Comparison of ENCODE assay signal across 9 mouse cellular contexts in genomic region chr1:87447183-87448104, GRCm38 (mm10). TPM values are rescaled to one million over a fixed set of nuclear protein-coding genes. Genes with fewer than 3 reads are reported as not detected.
DNase-seq lines count a peak whose midpoint lies in the region; ATAC-seq and TF ChIP-seq lines count a peak whose summit lies in the region.
"Had no signal": no experiment of that assay in that cellular context is flagged by ENCODE, and none has a peak within 500 bp of the region (broad histone marks: within the 10 kb centered on the region; RNA-seq: fewer than 3 reads in every experiment).

No protein-coding gene starts in this region.

- peaks cover 78% of the 10 kb centered on the region for H3K36me3 ChIP-seq in embryonic facial prominence, embryonic 10.5 days (replicated peaks)
- peaks cover 53% of the 10 kb centered on the region for H3K36me3 ChIP-seq in hindbrain, postnatal 0 days (ENCODE audit: insufficient read depth, low read length)
- peaks cover 80% of the 10 kb centered on the region for H3K36me3 ChIP-seq in limb, embryonic 14.5 days (ENCODE audit: control insufficient read depth, insufficient read depth, low read length)

- peak; percentile 74 for TF ChIP-seq CTCF in bone marrow, adult 2 months (IDR thresholded peaks at IDR 0.05; ENCODE audit: control insufficient read depth, insufficient read depth, low read length)
- TF ChIP-seq CTCF in hindbrain, postnatal 0 days (IDR thresholded peaks at IDR 0.05; ENCODE audit: low read depth), result peak; percentile 85
- peak; percentile 40; the same call in 1 of the 2 replicates for TF ChIP-seq CTCF in olfactory bulb, adult 2 months (IDR thresholded peaks at IDR 0.05; ENCODE audit: insufficient read depth, low read depth, low read length)

- H3K27me3 ChIP-seq in embryonic facial prominence, embryonic 10.5 days (replicated peaks; ENCODE audit: low read depth, poor library complexity, severe bottlenecking), result no peaks in the 10 kb centered on the region
- no peaks in the 10 kb centered on the region for H3K27me3 ChIP-seq in hindbrain, postnatal 0 days (ENCODE audit: insufficient read depth, low read length)
- no peaks in the 10 kb centered on the region for H3K27me3 ChIP-seq in limb, embryonic 14.5 days (ENCODE audit: control insufficient read depth, insufficient read depth, low read length)

- H3K9me3 ChIP-seq in embryonic facial prominence, embryonic 10.5 days, result no peaks in the 10 kb centered on the region
- no peaks in the 10 kb centered on the region for H3K9me3 ChIP-seq in hindbrain, postnatal 0 days (ENCODE audit: low read length)
- no peaks in the 10 kb centered on the region for H3K9me3 ChIP-seq in limb, embryonic 14.5 days (ENCODE audit: control insufficient read depth, low read length)

- no peak overlapping the region; the same call in 1 of the 2 replicates for H3K27ac ChIP-seq in bone marrow, adult 2 months (ENCODE audit: control insufficient read depth, insufficient read depth, low read depth, low read length, poor library complexity)
- H3K27ac ChIP-seq in embryonic facial prominence, embryonic 10.5 days (replicated peaks), result no peak overlapping the region
- no peak overlapping the region for H3K27ac ChIP-seq in hindbrain, postnatal 0 days
- no peak overlapping the region for H3K27ac ChIP-seq in limb, embryonic 14.5 days (replicated peaks; ENCODE audit: low read depth, low read length)
- H3K27ac ChIP-seq in olfactory bulb, adult 2 months (ENCODE audit: insufficient read depth, low read depth, low read length), result no peak overlapping the region

- peak; percentile 58 for DNase-seq in urinary bladder, postnatal 14 days (ENCODE audit: low spot score)
- DNase-seq in urinary bladder, postnatal 10 days (ENCODE audit: low spot score), result no peak
- DNase-seq in embryonic facial prominence, embryonic 10.5 days (ENCODE audit: low spot score), result peak; percentile 66
- DNase-seq in hindbrain, postnatal 0 days (ENCODE audit: low spot score), result peak; percentile 79
- DNase-seq in limb, embryonic 14.5 days (ENCODE audit: low spot score), result peak; percentile 84
- peak; percentile 49 to 50 for DNase-seq in thymus, postnatal 36 days

- no peak overlapping the region for H3K4me3 ChIP-seq in bone marrow, adult 2 months (replicated peaks; ENCODE audit: control insufficient read depth, low read depth, low read length)
- H3K4me3 ChIP-seq in embryonic facial prominence, embryonic 10.5 days, result no peak overlapping the region
- H3K4me3 ChIP-seq in hindbrain, postnatal 0 days (ENCODE audit: low read length), result no peak overlapping the region
- H3K4me3 ChIP-seq in limb, embryonic 14.5 days (replicated peaks; ENCODE audit: low read length), result no peak overlapping the region
- H3K4me3 ChIP-seq in olfactory bulb, adult 2 months (ENCODE audit: insufficient read depth, low read depth, low read length), result no peak overlapping the region

- no peak for TF ChIP-seq POLR2A in bone marrow, adult 2 months (IDR thresholded peaks at IDR 0.05; ENCODE audit: borderline replicate concordance, control insufficient read depth, low read depth, low read length)
- TF ChIP-seq POLR2A in limb, embryonic 14.5 days (IDR thresholded peaks at IDR 0.05; ENCODE audit: borderline replicate concordance, extremely low read depth, insufficient read depth, insufficient read length), result no peak
- TF ChIP-seq POLR2A in olfactory bulb, adult 2 months (IDR thresholded peaks at IDR 0.05; ENCODE audit: insufficient read depth, low read depth, low read length), result no peak

- WGBS in bone marrow, adult 2 months, result 40% methylated on average over 5 of the region's 5 CpGs
- 40% methylated on average over 5 of the region's 5 CpGs for WGBS in embryonic facial prominence, embryonic 10.5 days
- 32% methylated on average over 5 of the region's 5 CpGs for WGBS in hindbrain, postnatal 0 days
- WGBS in limb, embryonic 14.5 days, result 30% methylated on average over 5 of the region's 5 CpGs
- WGBS in olfactory bulb, adult 2 months, result 38% methylated on average over 5 of the region's 5 CpGs

- no peak overlapping the region for H3K4me2 ChIP-seq in hindbrain, postnatal 0 days (ENCODE audit: low read depth, low read length)
- H3K4me2 ChIP-seq in limb, embryonic 14.5 days (replicated peaks; ENCODE audit: low read depth, low read length, severe bottlenecking), result no peak overlapping the region

- H3K9ac ChIP-seq in hindbrain, postnatal 0 days (replicated peaks; ENCODE audit: low read length), result no peak overlapping the region
- no peak overlapping the region for H3K9ac ChIP-seq in limb, embryonic 14.5 days (ENCODE audit: low read depth, low read length, severe bottlenecking)

- peak; percentile 66; the same call in 1 of the 2 replicates for ATAC-seq in hindbrain, postnatal 0 days
- no peak for ATAC-seq in limb, embryonic 14.5 days (ENCODE audit: low FRiP score, low read depth)

- H3K4me1 ChIP-seq in bone marrow, adult 2 months (ENCODE audit: control insufficient read depth, insufficient read depth, low read length), result no peaks in the 10 kb centered on the region
- H3K4me1 ChIP-seq in embryonic facial prominence, embryonic 10.5 days, result no peaks in the 10 kb centered on the region
- H3K4me1 ChIP-seq in hindbrain, postnatal 0 days (ENCODE audit: insufficient read depth, low read length), result no peaks in the 10 kb centered on the region
- no peaks in the 10 kb centered on the region for H3K4me1 ChIP-seq in limb, embryonic 14.5 days (ENCODE audit: control insufficient read depth, insufficient read depth, low read length)
- H3K4me1 ChIP-seq in olfactory bulb, adult 2 months (ENCODE audit: control insufficient read depth, insufficient read depth, low read length), result no peaks in the 10 kb centered on the region

RNA-seq across cellular contexts. Expression of gene Snorc, which starts 22.6 kb away (rescaled TPM):
- polyA plus RNA-seq in bone marrow, adult 2 months (2011; ENCODE audit: insufficient read depth, insufficient read length, low replicate concordance, missing spikeins), result not detected in 2 replicates
- polyA plus RNA-seq in embryonic facial prominence, embryonic 10.5 days (2016; fragmentation: Nextera tagmentation; extraction: Ambion mirVana), result not detected in 2 replicates
- total RNA-seq in hindbrain, postnatal 0 days (2014; rRNA removed), result not detected in 2 replicates
- polyA plus RNA-seq in hindbrain, postnatal 0 days (2015; fragmentation: Nextera tagmentation; extraction: Ambion mirVana), result 1.5 and 2.0 TPM in 2 replicates
- 204 and 319 TPM in 2 replicates for polyA plus RNA-seq in limb, embryonic 14.5 days (2012; rRNA removed)
- polyA plus RNA-seq in limb, embryonic 14.5 days (2014; fragmentation: Nextera tagmentation; extraction: Ambion mirVana), result 53.9 and 69.9 TPM in 2 replicates
- polyA plus RNA-seq in olfactory bulb, adult 2 months (2012; ENCODE audit: insufficient read depth, insufficient read length, low replicate concordance, missing spikeins), result not detected in 2 replicates
- polyA plus RNA-seq: heart, embryonic 14.5 days had no signal

RNA-seq across cellular contexts. Expression of gene Kcnj13, which starts 52.9 kb away (rescaled TPM):
- not detected in 2 replicates for polyA plus RNA-seq in bone marrow, adult 2 months (2011; ENCODE audit: insufficient read depth, insufficient read length, low replicate concordance, missing spikeins)
- polyA plus RNA-seq in embryonic facial prominence, embryonic 10.5 days (2016; fragmentation: Nextera tagmentation; extraction: Ambion mirVana), result 1.4 and 1.8 TPM in 2 replicates
- total RNA-seq in hindbrain, postnatal 0 days (2014; rRNA removed), result 5.0 and 12.7 TPM in 2 replicates
- 33.2 and 37.3 TPM in 2 replicates for polyA plus RNA-seq in hindbrain, postnatal 0 days (2015; fragmentation: Nextera tagmentation; extraction: Ambion mirVana)
- polyA plus RNA-seq in limb, embryonic 14.5 days (2012; rRNA removed), result 0.32 and 0.44 TPM in 2 replicates
- polyA plus RNA-seq in limb, embryonic 14.5 days (2014; fragmentation: Nextera tagmentation; extraction: Ambion mirVana), result 1.2 and 1.3 TPM in 2 replicates
- not detected in 2 replicates for polyA plus RNA-seq in olfactory bulb, adult 2 months (2012; ENCODE audit: insufficient read depth, insufficient read length, low replicate concordance, missing spikeins)

Comparison
In these comparisons a context has a peak if more than half of its experiments do, and no peak if none do; other contexts are left out.
1. RNA of gene Snorc, which starts 22.6 kb away (polyA plus RNA-seq): 53.9 to 319 TPM in limb, embryonic 14.5 days; 1.5 to 2.0 TPM in hindbrain, postnatal 0 days, not detected in embryonic facial prominence, embryonic 10.5 days, not detected in bone marrow, adult 2 months and not detected in olfactory bulb, adult 2 months; every median in the first group is over 10 times any median in the second.
2. RNA of gene Kcnj13, which starts 52.9 kb away (polyA plus RNA-seq): 33.2 to 37.3 TPM in hindbrain, postnatal 0 days; 1.4 to 1.8 TPM in embryonic facial prominence, embryonic 10.5 days, 0.32 to 1.3 TPM in limb, embryonic 14.5 days, not detected in bone marrow, adult 2 months and not detected in olfactory bulb, adult 2 months; every median in the first group is over 10 times any median in the second.
3. Peak in every context shown above with its lines, with median percentiles within 50 percentile points of each other: CTCF ChIP-seq.